Mouse (Mus musculus) limb, embryonic 11.5 days (tissue): ENCODE results near the gene Iqsec1. TPM values are rescaled to one million over a fixed set of nuclear protein-coding genes. Genes with fewer than 3 reads are reported as not detected.

Experiments used
- ATAC-seq: fragments of 200-750 bp; cut with Nextera tagmentation; 2 replicates; pipeline ENCODE4 v1.8.0; 2017; ENCODE audit warnings: low read depth; ENCODE audit not compliant: insufficient number of reproducible peaks, low FRiP score, low TSS enrichment
- DNase-seq: peaks from one replicate; pipeline ENCODE4 v3.0.0-alpha.2; 2015; ENCODE audit warnings: low spot score
- H3K27ac ChIP-seq: fragments of 300-500 bp; sonication (generic); replicated peaks from 2 replicates; pipeline ENCODE4 v1.5.1; 2014; ENCODE audit warnings: low read depth, mild to moderate bottlenecking, low read length
- H3K27me3 ChIP-seq: fragments of 300-500 bp; sonication (generic); 2 replicates; pipeline ENCODE4 v1.6.1; 2014; ENCODE audit warnings: mild to moderate bottlenecking, low read length, mixed read lengths; ENCODE audit not compliant: control insufficient read depth, insufficient read depth
- H3K36me3 ChIP-seq: fragments of 300-500 bp; sonication (generic); 2 replicates; pipeline ENCODE4 v1.6.1; 2014; ENCODE audit warnings: mild to moderate bottlenecking, low read length, moderate library complexity, mixed read lengths; ENCODE audit not compliant: control insufficient read depth, insufficient read depth
- H3K4me1 ChIP-seq: fragments of 300-500 bp; sonication (generic); 2 replicates; pipeline ENCODE4 v1.6.1; 2014; ENCODE audit warnings: low read length, mixed read lengths; ENCODE audit not compliant: control insufficient read depth, insufficient read depth
- H3K4me2 ChIP-seq: fragments of 300-500 bp; sonication (generic); 2 replicates; pipeline ENCODE4 v1.6.1; 2014; ENCODE audit warnings: low read depth, mild to moderate bottlenecking, moderate library complexity; ENCODE audit not compliant: severe bottlenecking
- H3K4me3 ChIP-seq: fragments of 300-500 bp; sonication (generic); 2 replicates; pipeline ENCODE4 v1.5.1; 2014; ENCODE audit warnings: low read depth, low read length
- H3K9ac ChIP-seq: fragments of 300-500 bp; sonication (generic); 2 replicates; pipeline ENCODE4 v1.6.1; 2014; ENCODE audit warnings: mild to moderate bottlenecking, low read length
- H3K9me3 ChIP-seq: fragments of 300-500 bp; sonication (generic); 2 replicates; pipeline ENCODE4 v1.6.1; 2016; ENCODE audit warnings: low read length; ENCODE audit not compliant: control insufficient read depth
- WGBS: fragments of 180-500 bp; shearing (Covaris S2); extraction: QIAGEN DNeasy Blood & Tissue Kit; methylation state at CpG from one replicate; pipeline ENCODE4 v1.1.7; 2014; 5-methylcytosine and 5-hydroxymethylcytosine counted together
- polyA plus RNA-seq: library from polyadenylated mRNA; unstranded; fragments of >200 nt; fragmentation: Nextera tagmentation; extraction: Ambion mirVana; gene quantifications from 2 replicates; pipeline ENCODE4 v1.2.1, GENCODE M21; 2014

Iqsec1 gene
- polyA plus RNA-seq, 1 experiment from 2014 or later: 8.5 TPM

- Histone ChIP-seq H3K9me3 (no peaks in the 10 kb centered on the region), H3K4me1 (peaks cover 6% of the 10 kb centered on the region), H3K4me2 (no peak overlapping the region), H3K27ac (no peak overlapping the region), H3K4me3 (no peak overlapping the region), H3K9ac (no peak overlapping the region), H3K36me3 (no peaks in the 10 kb centered on the region), H3K27me3 (no peaks in the 10 kb centered on the region)
- ATAC-seq (no peak), DNase-seq (no peak)
- 85% methylated on average over 8 of the region's 8 CpGs for WGBS
These were observed 175.9 kb downstream of the Iqsec1 start for GRCm38 (mm10) chr6:90812584-90812983.

GRCm38 (mm10) chr6:90812072-90812471 is 176.4 kb downstream of the Iqsec1 start:
- no peak for ATAC-seq
- no peak overlapping the region for H3K4me2 ChIP-seq
- no peaks in the 10 kb centered on the region for H3K27me3 ChIP-seq
- no peak for DNase-seq
- no peaks in the 10 kb centered on the region for H3K36me3 ChIP-seq
- no peak overlapping the region for H3K4me3 ChIP-seq
- 72% methylated on average over 3 of the region's 3 CpGs for WGBS
- no peak overlapping the region for H3K9ac ChIP-seq
- peaks cover 6% of the 10 kb centered on the region for H3K4me1 ChIP-seq
- H3K27ac ChIP-seq: no peak overlapping the region
- no peaks in the 10 kb centered on the region for H3K9me3 ChIP-seq

- Histone ChIP-seq H3K27ac (no peak overlapping the region), H3K4me1 (peaks cover 6% of the 10 kb centered on the region), H3K9ac (no peak overlapping the region), H3K9me3 (no peaks in the 10 kb centered on the region), H3K36me3 (no peaks in the 10 kb centered on the region), H3K27me3 (no peaks in the 10 kb centered on the region), H3K4me3 (no peak overlapping the region), H3K4me2 (no peak overlapping the region)
- no peak for DNase-seq
- ATAC-seq: no peak
- 69% methylated on average over 1 of the region's 1 CpGs for whole genome bisulfite sequencing
These were observed 177.9 kb downstream of the Iqsec1 start for GRCm38 (mm10) chr6:90810576-90810975.

GRCm38 (mm10) chr6:90809960-90810362 is 178.5 kb downstream of the Iqsec1 start:
- no peaks in the 10 kb centered on the region for H3K36me3 ChIP-seq
- H3K9me3 ChIP-seq: no peaks in the 10 kb centered on the region
- DNase-seq (peak; percentile 91), ATAC-seq (peak; percentile 83; the same call in 1 of the 2 replicates)
- H3K27ac ChIP-seq: no peak overlapping the region
- peak overlapping the region; percentile 17; the same call in 1 of the 2 replicates for H3K9ac ChIP-seq
- H3K4me2 ChIP-seq: peak overlapping the region; percentile 66
- H3K4me3 ChIP-seq: peak overlapping the region; percentile 26
- H3K4me1 ChIP-seq: peaks cover 6% of the 10 kb centered on the region
- H3K27me3 ChIP-seq: no peaks in the 10 kb centered on the region
- 3% methylated on average over 22 of the region's 22 CpGs for WGBS

- WGBS: 70% methylated on average over 11 of the region's 11 CpGs
- H3K9ac ChIP-seq: no peak overlapping the region; the same call in 1 of the 2 replicates
These were observed 179.2 kb downstream of the Iqsec1 start for GRCm38 (mm10) chr6:90809077-90809840.

GRCm38 (mm10) chr6:90808544-90808943 is 179.9 kb downstream of the Iqsec1 start:
- DNase-seq: peak; percentile 31
- H3K36me3 ChIP-seq: no peaks in the 10 kb centered on the region
- H3K4me2 ChIP-seq: no peak overlapping the region
- 17% methylated on average over 5 of the region's 5 CpGs for WGBS
- H3K4me3 ChIP-seq: no peak overlapping the region
- H3K4me1 ChIP-seq: peaks cover 6% of the 10 kb centered on the region
- H3K9ac ChIP-seq: no peak overlapping the region
- no peaks in the 10 kb centered on the region for H3K9me3 ChIP-seq
- H3K27me3 ChIP-seq: no peaks in the 10 kb centered on the region
- no peak for ATAC-seq
- H3K27ac ChIP-seq: no peak overlapping the region

More at GRCm38 (mm10) chr6:90809077-90809840, 179.2 kb downstream of the Iqsec1 start:
- no peak overlapping the region for H3K4me3 ChIP-seq
- no peaks in the 10 kb centered on the region for H3K36me3 ChIP-seq
- ATAC-seq (no peak), DNase-seq (no peak)
- H3K27me3 ChIP-seq: no peaks in the 10 kb centered on the region
- H3K4me2 ChIP-seq: peak overlapping the region; percentile 66; the same call in 1 of the 2 replicates
- H3K4me1 ChIP-seq: peaks cover 6% of the 10 kb centered on the region
- no peak overlapping the region for H3K27ac ChIP-seq
- H3K9me3 ChIP-seq: no peaks in the 10 kb centered on the region

GRCm38 (mm10) chr6:90808134-90808533 is 180.4 kb downstream of the Iqsec1 start:
- H3K36me3 ChIP-seq: no peaks in the 10 kb centered on the region
- no peak overlapping the region for H3K9ac ChIP-seq
- no peak overlapping the region for H3K4me3 ChIP-seq
- WGBS: 72% methylated on average over 3 of the region's 3 CpGs
- H3K9me3 ChIP-seq: no peaks in the 10 kb centered on the region
- DNase-seq: no peak
- no peak overlapping the region for H3K4me2 ChIP-seq
- H3K27me3 ChIP-seq: no peaks in the 10 kb centered on the region
- no peak for ATAC-seq
- no peak overlapping the region for H3K27ac ChIP-seq
- peaks cover 6% of the 10 kb centered on the region for H3K4me1 ChIP-seq

GRCm38 (mm10) chr6:90807581-90807980 is 180.9 kb downstream of the Iqsec1 start:
- Histone ChIP-seq H3K4me1 (peaks cover 6% of the 10 kb centered on the region), H3K27me3 (no peaks in the 10 kb centered on the region), H3K4me2 (no peak overlapping the region), H3K9ac (no peak overlapping the region), H3K9me3 (no peaks in the 10 kb centered on the region), H3K4me3 (no peak overlapping the region), H3K36me3 (no peaks in the 10 kb centered on the region), H3K27ac (no peak overlapping the region)
- DNase-seq (no peak), ATAC-seq (no peak)
- 64% methylated on average over 2 of the region's 2 CpGs for WGBS
